Mouse (Mus musculus) heart, postnatal 25 days (tissue): ENCODE data around the gene Pigh. TPM values are rescaled to one million over a fixed set of nuclear protein-coding genes. Genes with fewer than 3 reads are reported as not detected.

Source experiments
- DNase-seq: peaks from one replicate; pipeline ENCODE4 v3.0.0; 2022; ENCODE audit warnings: low spot score
- intact Hi-C: fragments of 180-260 bp; cut with DNase I; formaldehyde crosslinking; loops from one replicate; pipeline ENCODE4 v1.15.1; 2025
- total RNA-seq, 2 experiments: library from RNA; stranded (reverse); gene quantifications; 2 replicates each; pipeline ENCODE4 v1.2.3; 2021

Pigh gene
- total RNA-seq, 2 experiments from 2014 or later, result 3.8 to 4.0 TPM

- no peak for DNase-seq
- intact Hi-C loops, result no loop called here
Measured at GRCm38 (mm10) chr12:79069187-79069608, 20.3 kb downstream of the Pigh start.

GRCm38 (mm10) chr12:79068306-79068705, 21.1 kb downstream of the Pigh start:
- DNase-seq, result no peak
- intact Hi-C loops, result no loop called here

DNA sequence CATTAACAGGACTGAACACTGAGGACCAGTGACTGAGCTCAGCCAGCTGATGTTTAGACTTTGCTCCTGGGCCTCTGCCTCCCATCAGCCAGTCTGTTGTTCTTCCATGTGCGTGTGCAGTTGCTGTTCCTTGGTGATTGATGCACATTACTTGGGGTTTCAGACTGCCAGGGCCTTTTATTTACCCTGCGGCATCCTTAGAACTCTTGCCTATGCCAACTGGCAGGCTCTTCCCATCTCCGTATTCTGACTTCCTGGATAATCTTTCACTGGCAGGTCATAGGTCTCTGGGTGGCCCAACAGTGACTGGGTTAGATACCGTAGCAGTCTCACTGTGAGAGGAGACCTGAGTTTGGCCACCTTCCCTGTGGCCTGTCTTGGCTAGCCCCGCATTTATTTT, 21.9 kb downstream of the Pigh start:
- no peak for DNase-seq
- intact Hi-C loops, result no loop called here

DNA sequence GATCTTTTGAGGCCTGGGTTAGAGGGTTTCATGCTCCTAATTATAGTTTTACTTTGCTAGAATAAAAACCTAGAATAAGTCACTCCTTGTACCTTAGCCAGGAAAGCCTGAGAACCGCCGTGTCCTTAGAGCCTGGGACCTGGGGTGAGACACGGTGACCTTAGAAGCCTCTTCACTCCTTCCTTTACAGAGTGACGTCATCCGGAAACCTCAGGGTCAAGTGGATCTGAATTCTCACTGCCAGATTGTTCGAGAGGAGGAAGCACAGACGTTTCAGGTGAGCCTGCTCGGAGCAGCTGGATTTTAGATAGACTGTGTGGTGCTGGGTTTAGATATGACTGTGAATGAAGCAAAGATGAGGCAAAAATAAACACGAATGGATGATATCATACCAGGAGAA, 23.0 kb downstream of the Pigh start:
- DNase-seq, result no peak
- intact Hi-C loops, result no loop called here

DNA sequence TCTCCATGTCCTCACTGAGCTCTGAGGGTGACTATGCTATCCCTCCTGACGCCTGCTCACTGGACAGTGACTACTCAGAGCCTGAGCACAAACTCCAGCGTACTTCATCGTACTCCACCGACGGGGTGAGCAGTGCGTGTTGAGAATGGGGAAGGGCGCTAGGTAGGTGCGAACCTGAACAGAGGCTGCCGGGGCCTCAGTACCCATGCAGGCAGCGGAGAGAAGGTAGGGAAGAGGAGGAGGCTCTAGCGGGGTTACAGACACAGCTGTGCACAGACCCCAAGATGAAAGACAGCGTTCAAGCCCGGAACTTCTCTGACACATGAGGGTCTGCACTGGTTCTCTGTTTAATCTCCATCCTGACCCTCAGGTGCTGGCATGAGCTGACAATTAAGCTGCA, 25.0 kb downstream of the Pigh start:
- intact Hi-C loops, result no loop called here
- DNase-seq, result no peak

GRCm38 (mm10) chr12:79060766-79061652, 28.4 kb downstream of the Pigh start:
- intact Hi-C loops, result no loop called here
- no peak for DNase-seq

DNA sequence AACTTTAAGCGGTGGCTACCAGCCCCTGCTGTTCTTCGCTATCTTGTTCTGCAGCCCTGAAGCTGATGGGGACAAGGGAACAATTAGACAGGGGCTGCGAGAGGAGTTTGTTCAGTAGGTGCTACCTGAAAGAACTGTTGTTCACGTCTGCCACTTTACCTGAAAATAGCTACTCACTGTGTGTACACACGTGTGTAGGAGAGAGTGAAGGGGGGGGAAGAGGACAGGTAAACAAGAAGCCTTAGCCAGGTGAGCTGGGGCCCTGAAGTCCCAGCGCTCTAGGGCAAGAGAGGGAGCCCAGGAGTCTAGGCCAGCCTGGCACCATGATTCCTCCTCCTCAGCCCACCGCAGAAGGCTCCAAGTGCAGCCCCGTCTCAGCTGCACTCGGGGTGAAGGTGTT, 29.3 kb downstream of the Pigh start:
- no peak for DNase-seq
- intact Hi-C loops, result no loop called here

- intact Hi-C loops, result no loop called here
- DNase-seq, result no peak
Measured at GRCm38 (mm10) chr12:79059573-79059972, 29.9 kb downstream of the Pigh start.

DNA sequence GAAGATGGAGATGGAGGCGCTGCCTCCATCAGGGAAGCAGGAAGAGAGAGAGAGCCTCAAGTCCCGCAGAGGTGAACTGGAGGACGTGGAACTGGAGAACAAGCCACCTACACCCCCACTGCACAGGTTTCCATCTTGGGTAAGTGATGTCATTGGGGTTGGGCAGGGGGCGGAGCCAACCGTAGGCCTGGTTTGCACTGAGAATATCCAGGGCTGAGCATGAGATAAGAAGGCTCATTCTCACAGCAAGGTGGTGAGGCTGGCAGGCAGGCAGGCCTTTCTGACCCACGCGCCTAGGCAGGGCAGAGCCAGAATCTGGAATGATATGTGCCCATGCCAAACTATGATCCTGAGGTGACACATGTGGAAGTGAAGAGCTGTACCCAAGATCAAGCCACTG, 34.2 kb downstream of the Pigh start:
- intact Hi-C loops, result no loop called here
- DNase-seq, result peak; percentile 23

DNA sequence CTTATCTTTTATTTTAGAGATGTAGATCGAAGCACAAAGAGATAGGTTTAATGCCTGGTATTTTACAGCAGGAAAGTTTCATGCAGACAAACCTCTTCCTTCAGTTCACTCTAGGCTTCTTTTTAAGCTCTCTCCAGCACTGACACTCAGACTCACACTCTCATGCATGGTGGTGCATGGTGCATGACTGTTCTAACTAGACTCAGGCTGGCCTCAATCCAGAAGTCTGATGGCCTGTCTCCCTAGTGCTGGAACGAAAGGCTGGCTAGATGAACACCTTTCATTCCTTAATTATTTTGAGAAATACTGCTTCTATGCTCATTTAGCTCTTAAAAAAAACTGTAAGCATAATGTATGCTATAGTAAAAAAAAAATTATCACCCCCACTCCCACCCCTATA, 37.4 kb downstream of the Pigh start:
- no peak for DNase-seq
- intact Hi-C loops, result no loop called here

DNA sequence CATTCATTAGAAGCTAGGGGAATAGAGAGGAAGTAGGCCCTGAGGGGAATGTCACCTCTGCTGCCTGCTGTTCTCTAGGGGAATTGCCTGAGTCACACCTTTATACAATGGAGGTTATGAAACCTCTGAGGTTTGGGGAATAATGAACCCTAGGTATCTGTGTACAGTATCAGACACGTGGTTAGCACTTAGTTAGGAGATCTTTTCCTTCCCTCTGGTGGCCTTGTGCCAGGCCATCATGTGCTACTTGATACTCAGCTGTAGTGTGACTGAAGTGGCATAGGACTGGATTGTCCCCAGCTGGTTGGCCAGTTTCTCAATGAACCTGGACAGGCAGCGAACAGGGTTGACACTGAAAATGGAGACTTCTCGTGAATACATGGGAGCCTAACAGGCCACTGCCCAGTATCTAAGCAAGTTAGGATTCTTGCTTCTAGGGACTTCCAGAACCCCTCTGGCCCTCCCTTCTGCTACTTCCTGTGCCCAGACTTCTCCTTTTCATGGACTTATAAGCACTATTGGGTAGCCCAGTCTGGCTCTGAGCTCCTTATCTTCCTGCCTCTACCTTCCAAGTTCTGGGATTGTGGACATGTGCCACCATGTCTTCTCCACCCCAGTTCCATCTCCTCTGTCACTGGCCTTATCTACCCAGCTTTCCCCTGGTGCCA, 38.8 kb downstream of the Pigh start:
- intact Hi-C loops, result no loop called here
- no peak for DNase-seq

- DNase-seq, result no peak
- intact Hi-C loops, result no loop called here
Measured at GRCm38 (mm10) chr12:79049807-79050206, 39.6 kb downstream of the Pigh start.

GRCm38 (mm10) chr12:79048898-79049297, 40.6 kb downstream of the Pigh start:
- DNase-seq, result no peak
- intact Hi-C loops, result no loop called here

- DNase-seq, result no peak
- intact Hi-C loops, result no loop called here
Measured at GRCm38 (mm10) chr12:79047203-79047602, 42.2 kb downstream of the Pigh start.

DNA sequence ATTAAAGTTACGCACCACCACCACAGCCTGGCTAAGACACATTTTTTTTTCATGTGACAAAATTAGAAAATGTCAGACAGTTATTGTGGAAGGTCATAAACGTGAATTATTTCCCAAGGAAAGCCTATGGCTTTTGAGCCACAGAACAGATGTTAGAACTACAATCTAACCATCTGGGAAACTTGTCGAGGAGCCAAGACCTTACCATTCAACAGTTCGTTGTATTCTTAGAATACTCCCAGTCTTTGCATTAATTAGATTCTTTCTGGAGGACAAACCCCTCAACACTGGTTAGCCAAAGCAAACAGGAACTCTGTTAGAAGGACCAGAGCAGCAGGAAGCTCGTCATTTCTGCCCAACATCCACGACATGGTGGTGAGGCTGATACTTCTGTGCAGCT, 43.3 kb downstream of the Pigh start:
- intact Hi-C loops, result no loop called here

DNA sequence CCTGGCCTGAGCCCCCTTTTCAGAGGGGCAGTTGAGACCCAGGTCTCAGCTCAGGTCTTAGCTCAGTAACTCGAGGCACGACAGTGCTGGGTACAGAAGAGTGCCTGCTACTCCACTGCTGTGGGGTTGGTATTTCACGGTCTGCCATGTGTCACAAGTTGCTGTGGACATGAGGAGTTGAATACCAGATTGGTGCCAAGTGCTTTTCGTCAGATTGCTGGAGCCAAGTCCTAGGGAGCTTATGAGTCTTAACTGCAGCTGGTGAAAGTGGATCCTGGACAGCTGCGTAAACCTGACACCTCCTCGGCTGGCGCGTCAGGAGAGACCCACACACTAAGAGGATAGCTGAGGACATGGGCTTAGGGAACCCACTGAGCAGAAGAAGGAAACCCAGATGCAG, 44.8 kb downstream of the Pigh start:
- intact Hi-C loops, result no loop called here

More for the DNA sequence above, 43.3 kb downstream of the Pigh start:
- DNase-seq, result no peak

DNA sequence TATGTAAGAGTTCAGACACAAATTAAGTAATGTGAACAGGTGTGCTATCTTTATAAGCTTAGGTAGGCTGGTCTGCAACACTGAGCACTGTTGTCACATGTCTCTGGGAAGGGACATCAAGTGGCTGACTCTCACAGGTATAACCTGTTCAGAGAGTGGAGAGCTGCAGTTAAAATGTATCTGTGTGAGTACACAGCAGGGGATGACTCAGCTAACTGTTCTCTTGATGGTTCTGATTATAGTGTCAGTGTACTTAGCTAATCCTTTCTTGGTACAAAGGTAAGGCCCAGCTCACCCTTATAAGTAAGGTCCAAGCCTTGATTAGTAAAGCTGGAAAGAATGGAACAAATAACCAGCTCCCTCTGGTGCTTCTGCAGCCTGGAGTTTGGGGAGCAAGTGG, 48.0 kb downstream of the Pigh start:
- intact Hi-C loops, result no loop called here
- DNase-seq, result no peak

More for the DNA sequence above, 44.8 kb downstream of the Pigh start:
- DNase-seq, result peak; percentile 31

- intact Hi-C loops, result no loop called here
- DNase-seq, result no peak
Measured at GRCm38 (mm10) chr12:79040201-79040827, 49.1 kb downstream of the Pigh start.

DNA sequence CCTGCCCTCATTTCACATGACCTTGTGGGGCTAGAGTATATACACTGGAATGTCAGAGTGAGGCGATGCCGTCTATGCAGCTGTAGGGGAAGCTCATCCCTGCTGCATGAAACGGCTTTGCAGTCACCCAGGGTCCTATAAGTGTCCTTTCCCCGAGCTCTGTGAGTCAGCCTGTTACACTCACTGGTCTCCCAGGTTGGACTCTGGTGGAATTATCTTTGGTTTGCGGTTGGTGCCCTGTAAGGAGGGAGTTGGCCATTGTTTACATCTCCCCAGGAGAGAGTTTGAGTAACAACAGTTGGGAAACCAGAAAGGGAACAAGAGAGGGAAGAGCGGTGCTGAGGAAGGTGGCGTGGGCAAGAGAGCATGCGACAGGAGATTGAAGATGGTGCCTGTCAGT, 49.7 kb downstream of the Pigh start:
- no peak for DNase-seq
- intact Hi-C loops, result no loop called here

DNA sequence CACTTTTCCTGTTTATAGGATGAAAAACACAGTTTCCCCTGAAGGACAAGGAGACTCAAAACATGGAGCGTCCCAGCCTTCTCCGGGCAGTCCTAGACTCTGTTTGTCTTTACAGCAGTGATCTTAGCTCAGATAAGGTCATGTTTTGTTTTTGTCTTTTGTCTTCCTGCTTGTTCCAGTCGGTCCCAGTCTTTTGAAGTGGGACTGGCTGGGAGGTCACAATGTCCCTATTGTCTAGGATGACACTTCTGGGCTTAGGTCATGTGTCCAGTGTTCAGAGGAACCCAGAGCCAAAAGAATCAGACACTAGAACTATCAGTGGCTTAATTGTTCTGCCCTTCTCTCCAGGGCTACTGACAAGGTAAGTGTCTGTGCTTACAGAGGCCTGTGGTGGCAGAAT, 54.1 kb downstream of the Pigh start:
- intact Hi-C loops, result no loop called here
- no peak for DNase-seq

DNA sequence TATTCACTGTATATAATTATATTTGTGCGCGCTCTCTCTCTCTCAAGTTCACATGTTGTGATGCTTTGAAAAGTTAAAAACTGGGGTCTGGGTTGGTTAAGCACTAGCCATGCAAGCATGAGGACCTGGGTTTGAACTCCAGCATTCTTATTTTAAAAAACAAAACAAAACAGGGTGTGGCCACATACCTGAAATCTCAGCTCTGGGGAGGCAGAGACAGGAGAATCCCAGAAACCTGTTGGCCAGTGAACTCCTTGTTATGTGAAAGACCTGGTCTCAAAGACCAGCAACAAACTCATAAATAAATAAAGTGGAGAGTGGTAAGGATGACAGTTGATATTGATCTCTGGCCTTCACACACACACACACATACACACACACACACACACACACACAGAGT, 55.1 kb downstream of the Pigh start:
- no peak for DNase-seq
- intact Hi-C loops, result no loop called here
